Mouse (Mus musculus) adrenal gland, postnatal 36 days (tissue): ENCODE results near the gene Tnn. TPM values are rescaled to one million over a fixed set of nuclear protein-coding genes. Genes with fewer than 3 reads are reported as not detected.

Source experiments
- DNase-seq, 2 experiments: peaks; one replicate each; pipeline ENCODE4 v3.0.0; 2021; ENCODE audit warnings: mixed read lengths in 1 of 2
- total RNA-seq, 2 experiments: library from RNA; stranded (reverse); gene quantifications; 2 replicates each; pipeline ENCODE4 v1.2.3; 2021

Gene Tnn
- total RNA-seq, 2 experiments from 2014 or later = 0.10 to 0.20 TPM

- DNase-seq = peak; percentile 3 to 18
These were observed 110.0 kb downstream of the Tnn start for GRCm38 (mm10) chr1:160043271-160043975.

- DNase-seq = no peak
These were observed 111.0 kb downstream of the Tnn start for GRCm38 (mm10) chr1:160042351-160042750.

- no peak for DNase-seq
These were observed 112.1 kb downstream of the Tnn start for GRCm38 (mm10) chr1:160041264-160041775.

- DNase-seq = no peak
These were observed 113.3 kb downstream of the Tnn start for GRCm38 (mm10) chr1:160039951-160040645.

- DNase-seq = peak; percentile 3 to 28
These were observed 116.3 kb downstream of the Tnn start for GRCm38 (mm10) chr1:160036996-160037521.

GRCm38 (mm10) chr1:160035561-160035960 is 117.8 kb downstream of the Tnn start:
- DNase-seq = no peak

Other genes starting within 250 kb of the Tnn start
- 10 to 100 TPM; 10.7 to 20.6 TPM for gene 4930523C07Rik, start 109.2 kb downstream of the Tnn start, total RNA-seq
- gene Mrps14, start 41.6 kb upstream of the Tnn start, total RNA-seq = 100 to 1,000 TPM in 1 of 2 experiments, 10 to 100 TPM in 1; 99.1 to 112 TPM
- 100 to 1,000 TPM in 1 of 2 experiments, 10 to 100 TPM in 1; 89.7 to 126 TPM for gene Cacybp, start 59.3 kb upstream of the Tnn start, total RNA-seq